Mouse (Mus musculus): ENCODE measurements around the gene Grik3. TPM values are rescaled to one million over a fixed set of nuclear protein-coding genes. Genes with fewer than 3 reads are reported as not detected.

The Grik3 gene
- total RNA-seq, 1 experiment = 9.8 TPM

DNA sequence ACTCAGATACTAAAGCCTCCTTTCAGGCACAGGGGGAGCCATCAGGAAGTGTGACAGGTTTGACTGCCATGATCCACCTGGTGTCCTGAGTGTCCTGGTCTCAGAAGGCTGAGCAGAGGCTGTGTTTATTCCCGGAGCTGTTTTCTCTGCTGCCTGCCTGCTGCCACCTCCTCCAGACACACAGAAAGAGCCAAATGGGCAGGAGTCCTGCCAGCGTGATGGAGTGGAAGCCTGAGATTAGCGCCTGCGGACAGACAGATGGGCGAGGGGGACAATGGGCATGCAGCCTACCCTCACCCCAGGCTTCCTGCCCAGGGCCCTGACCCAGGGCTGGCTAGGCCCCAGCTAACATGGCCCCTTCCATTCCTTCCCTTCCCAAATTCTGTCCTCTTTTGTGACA is 69.1 kb downstream of the Grik3 start:
- TF ChIP-seq ZC3H11A (IDR thresholded peaks at IDR 0.05; ENCODE audit: borderline replicate concordance, low read depth, low read length) (no peak), ZNF384 (IDR thresholded peaks at IDR 0.05; ENCODE audit: low read depth, low read length) (no peak)

DNA sequence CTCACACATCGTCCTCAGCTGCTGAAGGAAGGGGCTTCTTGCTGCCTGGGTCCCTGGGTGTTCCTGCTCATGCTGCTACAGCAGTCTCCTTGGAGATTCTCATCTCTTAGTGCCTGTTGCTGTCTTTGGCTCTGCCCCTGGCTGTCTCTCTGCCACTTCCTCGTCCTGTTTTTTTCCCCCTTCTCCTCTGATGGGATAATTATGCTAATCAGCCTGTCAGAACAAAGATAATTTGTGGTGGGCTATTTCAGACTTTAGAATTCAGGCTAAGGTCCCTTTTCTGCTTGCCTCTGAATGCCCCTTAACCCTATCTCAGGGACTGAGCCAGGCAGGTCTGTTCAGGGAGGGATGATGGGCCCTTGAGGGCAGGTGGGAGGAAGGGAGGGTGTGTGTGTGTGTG is 70.3 kb downstream of the Grik3 start:
- Histone ChIP-seq H3K36me3 (ENCODE audit: control insufficient read depth, insufficient read depth, low read length, poor library complexity, severe bottlenecking) (peaks cover 2% of the 10 kb centered on the region; the same call in 1 of the 2 replicates), H3K4me1 (ENCODE audit: control insufficient read depth in 2 of 2, insufficient read depth in 2 of 2, low read length in 2 of 2, poor library complexity in 1 of 2) (peaks cover 11 to 33% of the 10 kb centered on the region in 2 experiments; a peak in 3 of 4 replicates), H3K4me3 (ENCODE audit: insufficient read depth in 1 of 2, low read depth in 1 of 2, low read length in 2 of 2, poor library complexity in 1 of 2, severe bottlenecking in 1 of 2) (no peak overlapping the region), H3K9me3 (ENCODE audit: control insufficient read depth, insufficient read depth, low read depth, low read length) (no peaks in the 10 kb centered on the region), H3K9ac (ENCODE audit: insufficient read depth, low read depth, low read length, poor library complexity, severe bottlenecking) (no peak overlapping the region), H3K27ac (ENCODE audit: insufficient read depth, low read depth, low read length, poor library complexity, severe bottlenecking) (no peak overlapping the region)
- TF ChIP-seq CHD2 (IDR thresholded peaks at IDR 0.05; ENCODE audit: low read depth, low read length) = no peak
- TF ChIP-seq ZNF384 (IDR thresholded peaks at IDR 0.05; ENCODE audit: low read depth, low read length) = no peak
- no peak for TF ChIP-seq ZC3H11A (IDR thresholded peaks at IDR 0.05; ENCODE audit: borderline replicate concordance, low read depth, low read length)
- TF ChIP-seq HCFC1 (IDR thresholded peaks at IDR 0.05; ENCODE audit: borderline replicate concordance, insufficient read depth, low read length) = no peak
- TF ChIP-seq MAFK (IDR thresholded peaks at IDR 0.05; ENCODE audit: insufficient read depth, low read depth, low read length) = no peak
- no peak for DNase-seq (ENCODE audit: low read depth, low spot score)
- in situ Hi-C loops (cut with MboI; ENCODE audit: low sequenced_read_pairs in 2 of 2, unreplicated experiment in 2 of 2) = no loop called here

More for the DNA sequence above, 69.1 kb downstream of the Grik3 start:
- in situ Hi-C loops (cut with MboI; ENCODE audit: low sequenced_read_pairs in 2 of 2, unreplicated experiment in 2 of 2) = no loop called here
- peaks cover 2% of the 10 kb centered on the region; the same call in 1 of the 2 replicates for H3K36me3 ChIP-seq (ENCODE audit: control insufficient read depth, insufficient read depth, low read length, poor library complexity, severe bottlenecking)
- H3K4me3 ChIP-seq (ENCODE audit: insufficient read depth in 1 of 2, low read depth in 1 of 2, low read length in 2 of 2, poor library complexity in 1 of 2, severe bottlenecking in 1 of 2) = no peak overlapping the region
- DNase-seq (ENCODE audit: low read depth, low spot score) = no peak
- H3K27ac ChIP-seq (ENCODE audit: insufficient read depth, low read depth, low read length, poor library complexity, severe bottlenecking) = no peak overlapping the region
- no peak overlapping the region for H3K9ac ChIP-seq (ENCODE audit: insufficient read depth, low read depth, low read length, poor library complexity, severe bottlenecking)
- no peaks in the 10 kb centered on the region for H3K9me3 ChIP-seq (ENCODE audit: control insufficient read depth, insufficient read depth, low read depth, low read length)
- H3K4me1 ChIP-seq (ENCODE audit: control insufficient read depth in 2 of 2, insufficient read depth in 2 of 2, low read length in 2 of 2, poor library complexity in 1 of 2) = peaks cover 8 to 23% of the 10 kb centered on the region in 2 experiments; a peak in 3 of 4 replicates

- no peak for TF ChIP-seq CHD2 (IDR thresholded peaks at IDR 0.05; ENCODE audit: low read depth, low read length)
- TF ChIP-seq ZNF384 (IDR thresholded peaks at IDR 0.05; ENCODE audit: low read depth, low read length) = no peak
- no peak for TF ChIP-seq HCFC1 (IDR thresholded peaks at IDR 0.05; ENCODE audit: borderline replicate concordance, insufficient read depth, low read length)
- TF ChIP-seq ZC3H11A (IDR thresholded peaks at IDR 0.05; ENCODE audit: borderline replicate concordance, low read depth, low read length) = no peak
- TF ChIP-seq MAFK (IDR thresholded peaks at IDR 0.05; ENCODE audit: insufficient read depth, low read depth, low read length) = no peak
- Histone ChIP-seq H3K9me3 (ENCODE audit: control insufficient read depth, insufficient read depth, low read depth, low read length) (no peaks in the 10 kb centered on the region), H3K4me3 (ENCODE audit: insufficient read depth in 1 of 2, low read depth in 1 of 2, low read length in 2 of 2, poor library complexity in 1 of 2, severe bottlenecking in 1 of 2) (no peak overlapping the region), H3K4me1 (ENCODE audit: control insufficient read depth in 2 of 2, insufficient read depth in 2 of 2, low read length in 2 of 2, poor library complexity in 1 of 2) (peaks cover 11 to 39% of the 10 kb centered on the region in 2 experiments; a peak in 3 of 4 replicates), H3K36me3 (ENCODE audit: control insufficient read depth, insufficient read depth, low read length, poor library complexity, severe bottlenecking) (no peaks in the 10 kb centered on the region; the same call in 1 of the 2 replicates), H3K9ac (ENCODE audit: insufficient read depth, low read depth, low read length, poor library complexity, severe bottlenecking) (no peak overlapping the region), H3K27ac (ENCODE audit: insufficient read depth, low read depth, low read length, poor library complexity, severe bottlenecking) (no peak overlapping the region)
- in situ Hi-C loops (cut with MboI; ENCODE audit: low sequenced_read_pairs in 2 of 2, unreplicated experiment in 2 of 2) = no loop called here
- DNase-seq (ENCODE audit: low read depth, low spot score) = no peak
Observed at GRCm38 (mm10) chr4:125563579-125563978, 73.1 kb downstream of the Grik3 start.

GRCm38 (mm10) chr4:125564008-125564710 is 73.7 kb downstream of the Grik3 start:
- Histone ChIP-seq H3K36me3 (ENCODE audit: control insufficient read depth, insufficient read depth, low read length, poor library complexity, severe bottlenecking) (no peaks in the 10 kb centered on the region; the same call in 1 of the 2 replicates), H3K4me1 (ENCODE audit: control insufficient read depth in 2 of 2, insufficient read depth in 2 of 2, low read length in 2 of 2, poor library complexity in 1 of 2) (peaks cover 11 to 43% of the 10 kb centered on the region in 2 experiments; a peak in 3 of 4 replicates), H3K27ac (ENCODE audit: insufficient read depth, low read depth, low read length, poor library complexity, severe bottlenecking) (no peak overlapping the region), H3K9me3 (ENCODE audit: control insufficient read depth, insufficient read depth, low read depth, low read length) (no peaks in the 10 kb centered on the region), H3K4me3 (ENCODE audit: insufficient read depth in 1 of 2, low read depth in 1 of 2, low read length in 2 of 2, poor library complexity in 1 of 2, severe bottlenecking in 1 of 2) (no peak overlapping the region), H3K9ac (ENCODE audit: insufficient read depth, low read depth, low read length, poor library complexity, severe bottlenecking) (no peak overlapping the region)
- no peak for DNase-seq (ENCODE audit: low read depth, low spot score)
- in situ Hi-C loops (cut with MboI; ENCODE audit: low sequenced_read_pairs in 2 of 2, unreplicated experiment in 2 of 2) = no loop called here
- TF ChIP-seq CHD2 (IDR thresholded peaks at IDR 0.05; ENCODE audit: low read depth, low read length) = no peak
- TF ChIP-seq ZNF384 (IDR thresholded peaks at IDR 0.05; ENCODE audit: low read depth, low read length) = no peak
- no peak for TF ChIP-seq MAFK (IDR thresholded peaks at IDR 0.05; ENCODE audit: insufficient read depth, low read depth, low read length)
- TF ChIP-seq HCFC1 (IDR thresholded peaks at IDR 0.05; ENCODE audit: borderline replicate concordance, insufficient read depth, low read length) = no peak
- TF ChIP-seq ZC3H11A (IDR thresholded peaks at IDR 0.05; ENCODE audit: borderline replicate concordance, low read depth, low read length) = no peak
